Mouse (Mus musculus) retina, embryonic 14.5 days (tissue): ENCODE results near the gene Olfr1469.
"Not testable (repeated sequence)": the region's sequence is repeated elsewhere in the genome, so short reads cannot be mapped to it uniquely, and the experiment has no call there.

ENCODE experiments used
- DNase-seq: peaks from one replicate; pipeline ENCODE4 v3.0.0-alpha.2; 2015; ENCODE audit warnings: low spot score

Olfr1469 gene

GRCm38 (mm10) chr19:13407549-13407948, at the start of gene Olfr1469:
Olfr1469 (plus strand) TSS chr19:13407849.
- no peak for DNase-seq

GRCm38 (mm10) chr19:13361936-13362335, 45.7 kb upstream of the Olfr1469 start, which contains the start of gene Olfr1467:
Olfr1467 (plus strand) TSS chr19:13362236.
- DNase-seq = no peak

GRCm38 (mm10) chr19:13443109-13443508, 35.5 kb downstream of the Olfr1469 start, which contains the start of gene Olfr1471:
Olfr1471 (plus strand) TSS chr19:13443409.
- DNase-seq = not testable (repeated sequence)

- DNase-seq = no peak
Observed at GRCm38 (mm10) chr19:13455986-13456385, 48.3 kb downstream of the Olfr1469 start, which contains the start of gene Olfr1472. Olfr1472 (minus strand) TSS chr19:13456086.
